Mouse (Mus musculus) limb, embryonic 14.5 days (tissue): ENCODE data around the gene Ank. TPM values are rescaled to one million over a fixed set of nuclear protein-coding genes. Genes with fewer than 3 reads are reported as not detected.

Source experiments
- ATAC-seq: fragments of 200-750 bp; cut with Nextera tagmentation; 2 replicates; pipeline ENCODE4 v1.8.0; 2017; ENCODE audit warnings: low read depth, moderate number of reproducible peaks, moderate TSS enrichment; ENCODE audit not compliant: low FRiP score
- DNase-seq: peaks from one replicate; pipeline ENCODE4 v3.0.0-alpha.2; 2015; ENCODE audit warnings: low spot score
- H3K27ac ChIP-seq: fragments of 300-500 bp; sonication (generic); replicated peaks from 2 replicates; pipeline ENCODE4 v1.5.1; 2014; ENCODE audit warnings: low read depth, mild to moderate bottlenecking, low read length, moderate library complexity, mixed read lengths
- H3K27me3 ChIP-seq: fragments of 300-500 bp; sonication (generic); 2 replicates; pipeline ENCODE4 v1.6.1; 2014; ENCODE audit warnings: low read length, mixed read lengths; ENCODE audit not compliant: control insufficient read depth, insufficient read depth
- H3K36me3 ChIP-seq: fragments of 300-500 bp; sonication (generic); 2 replicates; pipeline ENCODE4 v1.6.1; 2014; ENCODE audit warnings: mild to moderate bottlenecking, low read length, moderate library complexity, mixed read lengths; ENCODE audit not compliant: control insufficient read depth, insufficient read depth
- H3K4me1 ChIP-seq: fragments of 300-500 bp; sonication (generic); 2 replicates; pipeline ENCODE4 v1.6.1; 2014; ENCODE audit warnings: antibody characterized with exemption, low read length, mixed read lengths; ENCODE audit not compliant: control insufficient read depth, insufficient read depth
- H3K4me2 ChIP-seq: fragments of 300-500 bp; sonication (generic); replicated peaks from 2 replicates; pipeline ENCODE4 v1.6.1; 2014; ENCODE audit warnings: low read depth, mild to moderate bottlenecking, low read length, moderate library complexity; ENCODE audit not compliant: severe bottlenecking
- H3K4me3 ChIP-seq: fragments of 300-500 bp; sonication (generic); replicated peaks from 2 replicates; pipeline ENCODE4 v1.5.1; 2014; ENCODE audit warnings: low read length
- H3K9ac ChIP-seq: fragments of 300-500 bp; sonication (generic); 2 replicates; pipeline ENCODE4 v1.6.1; 2014; ENCODE audit warnings: mild to moderate bottlenecking, low read depth, low read length, moderate library complexity; ENCODE audit not compliant: severe bottlenecking
- H3K9me3 ChIP-seq: fragments of 300-500 bp; sonication (generic); 2 replicates; pipeline ENCODE4 v1.6.1; 2016; ENCODE audit warnings: low read length; ENCODE audit not compliant: control insufficient read depth
- POLR2A ChIP-seq: fragments of 200-500 bp; IDR thresholded peaks from 2 replicates; pipeline ENCODE4 v1.8.0; 2012; ENCODE audit warnings: inconsistent platforms, mild to moderate bottlenecking, moderate library complexity, borderline replicate concordance; ENCODE audit not compliant: insufficient read depth, insufficient read length; ENCODE audit errors: extremely low read depth
- WGBS: fragments of 180-500 bp; shearing (Covaris S2); extraction: QIAGEN DNeasy Blood & Tissue Kit; methylation state at CpG from one replicate; pipeline ENCODE4 v1.1.7; 2014; 5-methylcytosine and 5-hydroxymethylcytosine counted together
- polyA plus RNA-seq, 2 experiments: library from polyadenylated mRNA; depleted of rRNA in 1 of 2; stranded (reverse) in 1 of 2; unstranded in 1 of 2; fragments of >200 nt; fragmentation: Nextera tagmentation in 1 of 2; extraction: Ambion mirVana in 1 of 2; gene quantifications; 2 replicates each; pipeline versions ENCODE4 v1.2.1 to v1.2.3; 2012 to 2014

The Ank gene
- polyA plus RNA-seq, 2 experiments: 12.3 to 19.4 TPM

DNA sequence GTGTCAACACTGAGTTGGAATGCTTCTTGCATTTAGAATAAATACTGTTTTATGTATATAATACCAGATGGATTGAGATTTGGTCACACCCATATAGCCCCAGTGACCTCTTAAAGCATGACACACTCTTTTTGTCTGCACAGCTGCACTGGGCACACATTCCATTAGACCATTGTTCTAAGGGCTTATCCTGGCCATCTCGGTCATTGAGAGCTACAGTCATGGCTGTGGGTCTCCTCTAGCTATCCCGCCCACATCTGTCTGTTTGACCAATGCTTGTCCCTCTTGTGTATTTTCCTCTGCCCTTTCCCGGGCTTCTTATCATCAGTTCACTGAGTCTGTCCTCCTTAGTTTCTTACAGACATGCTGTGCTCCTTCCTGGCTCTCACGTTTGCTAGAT lies 63.5 kb downstream of the Ank start:
- WGBS: 76% methylated on average over 4 of the region's 4 CpGs
- Histone ChIP-seq H3K27ac (no peak overlapping the region), H3K4me3 (no peak overlapping the region), H3K9ac (no peak overlapping the region), H3K27me3 (no peaks in the 10 kb centered on the region), H3K4me2 (no peak overlapping the region), H3K9me3 (no peaks in the 10 kb centered on the region), H3K36me3 (no peaks in the 10 kb centered on the region), H3K4me1 (no peaks in the 10 kb centered on the region)
- TF ChIP-seq POLR2A: no peak
- ATAC-seq (no peak), DNase-seq (no peak)

DNA sequence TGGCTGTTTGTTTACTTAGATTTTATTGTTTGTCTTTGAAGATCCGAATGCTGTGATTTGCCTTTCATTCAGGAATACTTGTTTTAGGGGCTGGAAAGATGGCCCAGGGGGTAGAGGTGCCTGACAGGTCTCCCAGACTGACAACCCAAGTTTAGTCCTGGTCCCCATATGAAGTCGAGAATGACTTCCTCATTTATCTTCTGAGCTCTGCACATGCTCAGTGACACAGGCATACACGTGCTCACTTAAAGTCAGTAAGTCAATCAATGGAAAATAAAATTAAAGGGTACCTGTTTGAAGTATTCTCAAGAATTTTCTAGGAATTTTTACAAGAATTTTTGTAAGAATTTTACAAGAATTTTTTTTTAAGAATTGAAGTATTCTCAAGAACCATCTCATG lies 66.6 kb downstream of the Ank start:
- TF ChIP-seq POLR2A: no peak
- H3K4me1 ChIP-seq: no peaks in the 10 kb centered on the region
- no peak overlapping the region for H3K9ac ChIP-seq
- no peaks in the 10 kb centered on the region for H3K36me3 ChIP-seq
- 31% methylated on average over 3 of the region's 3 CpGs for WGBS
- ATAC-seq: no peak
- no peak overlapping the region for H3K27ac ChIP-seq
- H3K9me3 ChIP-seq: no peaks in the 10 kb centered on the region
- no peak overlapping the region for H3K4me2 ChIP-seq
- H3K4me3 ChIP-seq: no peak overlapping the region
- no peak for DNase-seq
- H3K27me3 ChIP-seq: no peaks in the 10 kb centered on the region

DNA sequence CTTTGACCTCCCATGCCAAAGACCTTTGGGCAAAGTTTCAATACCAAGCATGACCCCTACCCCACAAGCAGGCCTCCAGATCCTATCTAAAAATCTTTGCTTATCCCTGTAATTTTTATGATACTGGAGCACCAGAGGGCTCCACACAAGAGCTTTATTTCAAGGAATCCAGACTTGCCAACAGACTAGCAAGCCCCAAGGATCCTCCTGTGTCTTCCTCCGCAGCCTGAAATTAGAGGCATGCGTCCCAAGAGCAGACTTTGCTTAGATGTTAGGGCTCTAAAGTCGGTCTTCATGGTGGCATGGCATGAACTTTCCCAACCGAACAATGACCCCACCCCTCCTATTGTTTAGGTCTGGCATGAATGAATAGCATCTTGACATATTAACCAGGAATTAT lies 69.2 kb downstream of the Ank start:
- Histone ChIP-seq H3K4me3 (no peak overlapping the region), H3K9me3 (no peaks in the 10 kb centered on the region), H3K9ac (no peak overlapping the region), H3K4me2 (no peak overlapping the region), H3K27ac (no peak overlapping the region), H3K27me3 (no peaks in the 10 kb centered on the region), H3K4me1 (no peaks in the 10 kb centered on the region), H3K36me3 (no peaks in the 10 kb centered on the region)
- DNase-seq (no peak), ATAC-seq (no peak)
- no peak for TF ChIP-seq POLR2A
- 88% methylated on average over 4 of the region's 4 CpGs for WGBS

DNA sequence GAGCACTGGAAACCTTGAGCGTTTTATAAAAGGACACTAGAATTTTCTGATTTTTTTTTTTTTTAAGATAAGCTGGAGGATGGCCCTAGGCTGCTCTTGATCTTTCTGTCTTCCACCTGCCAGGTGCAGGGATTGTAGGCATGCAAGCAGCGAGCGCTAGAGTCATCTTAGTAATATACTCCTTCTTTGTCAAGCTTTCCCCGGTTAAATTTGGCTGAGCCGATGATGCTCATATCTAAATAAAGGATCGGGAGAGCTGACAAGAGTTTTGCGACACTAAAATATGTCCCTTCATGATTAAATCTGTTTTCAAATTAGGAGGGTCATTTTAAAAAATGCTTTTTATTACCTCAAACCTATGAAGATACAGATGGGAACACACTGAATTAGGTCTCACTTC lies 69.7 kb downstream of the Ank start:
- H3K9ac ChIP-seq: no peak overlapping the region
- no peaks in the 10 kb centered on the region for H3K27me3 ChIP-seq
- H3K4me2 ChIP-seq: no peak overlapping the region
- no peak for TF ChIP-seq POLR2A
- ATAC-seq (no peak), DNase-seq (no peak)
- no peaks in the 10 kb centered on the region for H3K4me1 ChIP-seq
- H3K36me3 ChIP-seq: no peaks in the 10 kb centered on the region
- no peaks in the 10 kb centered on the region for H3K9me3 ChIP-seq
- WGBS: 88% methylated on average over 7 of the region's 7 CpGs
- H3K4me3 ChIP-seq: no peak overlapping the region
- H3K27ac ChIP-seq: no peak overlapping the region

DNA sequence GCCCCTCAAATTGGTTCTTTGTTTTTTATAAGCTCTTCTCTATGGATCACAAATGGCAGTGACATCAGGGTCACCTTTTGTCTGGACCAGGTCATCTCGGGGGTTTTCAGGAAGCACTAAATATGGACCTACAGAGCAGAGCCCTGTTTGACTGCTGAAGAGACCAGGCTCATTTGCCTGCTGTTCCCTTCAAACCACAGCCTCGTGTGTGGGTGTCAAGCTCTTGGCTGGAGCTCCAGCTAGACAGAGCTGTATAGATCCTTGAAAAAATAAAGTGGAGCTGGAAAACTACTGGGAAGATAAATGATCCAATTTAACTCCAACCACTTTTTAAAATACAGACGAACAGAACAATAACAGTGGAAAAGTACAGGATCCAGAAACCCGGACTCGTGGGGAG lies 70.3 kb downstream of the Ank start:
- ATAC-seq: no peak
- Histone ChIP-seq H3K9me3 (no peaks in the 10 kb centered on the region), H3K4me3 (no peak overlapping the region), H3K4me1 (no peaks in the 10 kb centered on the region), H3K27me3 (no peaks in the 10 kb centered on the region), H3K9ac (no peak overlapping the region), H3K4me2 (no peak overlapping the region), H3K27ac (no peak overlapping the region), H3K36me3 (no peaks in the 10 kb centered on the region)
- no peak for TF ChIP-seq POLR2A
- WGBS: 63% methylated on average over 5 of the region's 5 CpGs
- DNase-seq: no peak
